Mouse (Mus musculus) kidney, adult 2 months (tissue): ENCODE measurements at regions not wholly inside any gene's neighbourhood (a gene's known extent, or its start where the extent isn't known, plus 50 kb on each side); places are given as distances from the start of the nearest gene placed in this dataset.

Experiments
- CTCF ChIP-seq: fragments of 200-500 bp; conservative IDR thresholded peaks from 2 replicates; pipeline ENCODE4 v1.5.1; 2011; ENCODE audit warnings: low read depth, mild to moderate bottlenecking, control low read depth, low read length, moderate library complexity, mixed read lengths; ENCODE audit not compliant: insufficient read depth, insufficient read length
- POLR2A ChIP-seq: fragments of 200-500 bp; IDR thresholded peaks from one replicate; pipeline ENCODE4 v1.6.1; 2011; ENCODE audit warnings: low read depth, low read length, control low read depth

GRCm38 (mm10) chr17:4563641-4564040 lies 430.5 kb upstream of the Arid1b start:
- no peak for TF ChIP-seq CTCF
- no peak for TF ChIP-seq POLR2A
